Mouse (Mus musculus): ENCODE measurements around the gene Tmem200b. TPM values are rescaled to one million over a fixed set of nuclear protein-coding genes. Genes with fewer than 3 reads are reported as not detected.
A peak's percentile ranks its signal among the peaks of the same experiment; 100 is the strongest.

Gene Tmem200b
- polyA plus RNA-seq, 1 experiment from 2014 or later = 1.3 TPM

- peak; percentile 61 for DNase-seq (ENCODE audit: low spot score)
- H3K27me3 ChIP-seq (replicated peaks; ENCODE audit: insufficient read depth, low read length) = peaks cover 14% of the 10 kb centered on the region
- no peak overlapping the region for H3K4me2 ChIP-seq (replicated peaks; ENCODE audit: low read depth, low read length)
- WGBS = 35% methylated on average over 10 of the region's 10 CpGs
- no peak for TF ChIP-seq EP300 (IDR thresholded peaks at IDR 0.05)
- no peaks in the 10 kb centered on the region for H3K36me3 ChIP-seq (ENCODE audit: insufficient read depth, low read length)
- H3K9me3 ChIP-seq (ENCODE audit: low read length) = no peaks in the 10 kb centered on the region
- peaks cover 15% of the 10 kb centered on the region for H3K4me1 ChIP-seq (ENCODE audit: insufficient read depth, low read depth, low read length)
- peak; percentile 28; the same call in 1 of the 2 replicates for ATAC-seq
- H3K9ac ChIP-seq (replicated peaks; ENCODE audit: low read depth) = no peak overlapping the region
- no peak overlapping the region for H3K4me3 ChIP-seq (ENCODE audit: low read depth, low read length)
- H3K27ac ChIP-seq (ENCODE audit: low read length) = 0 out of 2 replicates have a peak overlapping the region, but pooled peaks have one; percentile 47
These were observed 8.0 kb upstream of the Tmem200b start for GRCm38 (mm10) chr4:131913526-131913925.

GRCm38 (mm10) chr4:131914046-131914643, 7.4 kb upstream of the Tmem200b start:
- Histone ChIP-seq H3K9me3 (ENCODE audit: low read length) (no peaks in the 10 kb centered on the region), H3K4me1 (ENCODE audit: insufficient read depth, low read depth, low read length) (peaks cover 15% of the 10 kb centered on the region), H3K27me3 (replicated peaks; ENCODE audit: insufficient read depth, low read length) (peaks cover 14% of the 10 kb centered on the region), H3K4me2 (replicated peaks; ENCODE audit: low read depth, low read length) (no peak overlapping the region), H3K9ac (replicated peaks; ENCODE audit: low read depth) (no peak overlapping the region), H3K36me3 (ENCODE audit: insufficient read depth, low read length) (no peaks in the 10 kb centered on the region), H3K27ac (ENCODE audit: low read length) (no peak overlapping the region), H3K4me3 (ENCODE audit: low read depth, low read length) (no peak overlapping the region)
- 20% methylated on average over 9 of the region's 9 CpGs for WGBS
- no peak for ATAC-seq
- DNase-seq (ENCODE audit: low spot score) = no peak
- TF ChIP-seq EP300 (IDR thresholded peaks at IDR 0.05) (no peak), CTCF (IDR thresholded peaks at IDR 0.05) (no peak)

- Histone ChIP-seq H3K4me2 (replicated peaks; ENCODE audit: low read depth, low read length) (no peak overlapping the region; the same call in 1 of the 2 replicates), H3K27me3 (replicated peaks; ENCODE audit: insufficient read depth, low read length) (peaks cover 16% of the 10 kb centered on the region), H3K4me1 (ENCODE audit: insufficient read depth, low read depth, low read length) (peaks cover 14% of the 10 kb centered on the region), H3K4me3 (ENCODE audit: low read depth, low read length) (no peak overlapping the region), H3K9me3 (ENCODE audit: low read length) (no peaks in the 10 kb centered on the region), H3K27ac (ENCODE audit: low read length) (no peak overlapping the region), H3K9ac (replicated peaks; ENCODE audit: low read depth) (no peak overlapping the region), H3K36me3 (ENCODE audit: insufficient read depth, low read length) (no peaks in the 10 kb centered on the region)
- 7% methylated on average over 31 of the region's 31 CpGs for WGBS
- DNase-seq (ENCODE audit: low spot score) (peak; percentile 9), ATAC-seq (no peak)
- TF ChIP-seq EP300 (IDR thresholded peaks at IDR 0.05) (no peak), CTCF (IDR thresholded peaks at IDR 0.05) (no peak)
These were observed 6.6 kb upstream of the Tmem200b start for GRCm38 (mm10) chr4:131914891-131915469.

GRCm38 (mm10) chr4:131915821-131916328, 5.7 kb upstream of the Tmem200b start:
- TF ChIP-seq CTCF (IDR thresholded peaks at IDR 0.05) = no peak
- no peak for TF ChIP-seq EP300 (IDR thresholded peaks at IDR 0.05)
- Histone ChIP-seq H3K9ac (replicated peaks; ENCODE audit: low read depth) (no peak overlapping the region), H3K27ac (ENCODE audit: low read length) (no peak overlapping the region), H3K9me3 (ENCODE audit: low read length) (no peaks in the 10 kb centered on the region), H3K4me2 (replicated peaks; ENCODE audit: low read depth, low read length) (no peak overlapping the region), H3K36me3 (ENCODE audit: insufficient read depth, low read length) (no peaks in the 10 kb centered on the region), H3K4me3 (ENCODE audit: low read depth, low read length) (no peak overlapping the region), H3K27me3 (replicated peaks; ENCODE audit: insufficient read depth, low read length) (peaks cover 19% of the 10 kb centered on the region), H3K4me1 (ENCODE audit: insufficient read depth, low read depth, low read length) (peaks cover 7% of the 10 kb centered on the region)
- no peak for ATAC-seq
- WGBS = 32% methylated on average over 13 of the region's 13 CpGs
- no peak for DNase-seq (ENCODE audit: low spot score)

GRCm38 (mm10) chr4:131916425-131916824, 5.1 kb upstream of the Tmem200b start:
- H3K27ac ChIP-seq (ENCODE audit: low read length) = no peak overlapping the region

DNA sequence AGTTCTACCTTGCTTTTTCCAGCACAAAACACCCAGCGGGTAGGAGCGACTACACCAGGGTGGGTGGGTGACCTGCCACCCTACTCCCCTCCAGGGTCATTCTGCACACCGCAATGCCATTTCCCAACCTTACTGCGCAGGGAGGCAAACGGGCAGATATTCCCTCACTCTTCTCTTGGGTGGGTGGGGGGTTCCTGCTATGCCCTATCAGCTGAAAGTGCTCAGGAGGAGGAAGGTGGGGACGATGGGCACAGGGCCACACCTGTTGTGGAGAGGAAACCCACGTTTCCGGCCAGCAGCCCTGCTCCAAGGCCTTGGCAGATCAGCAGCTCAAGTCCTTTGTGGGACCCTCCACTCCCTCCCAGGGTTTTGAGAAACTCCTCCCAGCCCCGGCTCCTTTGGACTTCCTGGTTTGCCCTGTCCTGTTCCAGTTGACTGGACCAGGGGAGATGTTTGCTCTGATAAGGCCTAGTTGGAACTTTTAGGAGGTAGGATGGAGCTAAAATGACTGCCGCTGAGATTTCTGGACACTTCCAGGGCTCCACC, 4.5 kb upstream of the Tmem200b start:
- Histone ChIP-seq H3K4me3 (ENCODE audit: low read depth, low read length) (no peak overlapping the region), H3K27ac (ENCODE audit: low read length) (no peak overlapping the region)

More at GRCm38 (mm10) chr4:131916425-131916824, 5.1 kb upstream of the Tmem200b start:
- peaks cover 19% of the 10 kb centered on the region for H3K27me3 ChIP-seq (replicated peaks; ENCODE audit: insufficient read depth, low read length)
- H3K9ac ChIP-seq (replicated peaks; ENCODE audit: low read depth) = no peak overlapping the region
- ATAC-seq (peak; percentile 47), DNase-seq (ENCODE audit: low spot score) (peak; percentile 81)
- H3K9me3 ChIP-seq (ENCODE audit: low read length) = no peaks in the 10 kb centered on the region
- no peak overlapping the region for H3K4me2 ChIP-seq (replicated peaks; ENCODE audit: low read depth, low read length)
- peaks cover 4% of the 10 kb centered on the region for H3K4me1 ChIP-seq (ENCODE audit: insufficient read depth, low read depth, low read length)
- TF ChIP-seq EP300 (IDR thresholded peaks at IDR 0.05) (no peak), CTCF (IDR thresholded peaks at IDR 0.05) (peak; percentile 94)
- no peak overlapping the region for H3K4me3 ChIP-seq (ENCODE audit: low read depth, low read length)
- WGBS = 6% methylated on average over 12 of the region's 15 CpGs
- H3K36me3 ChIP-seq (ENCODE audit: insufficient read depth, low read length) = no peaks in the 10 kb centered on the region

More for the DNA sequence above, 4.5 kb upstream of the Tmem200b start:
- no peak for DNase-seq (ENCODE audit: low spot score)
- no peak for ATAC-seq
- Histone ChIP-seq H3K4me1 (ENCODE audit: insufficient read depth, low read depth, low read length) (peaks cover 4% of the 10 kb centered on the region), H3K27me3 (replicated peaks; ENCODE audit: insufficient read depth, low read length) (peaks cover 26% of the 10 kb centered on the region), H3K9ac (replicated peaks; ENCODE audit: low read depth) (no peak overlapping the region), H3K4me2 (replicated peaks; ENCODE audit: low read depth, low read length) (no peak overlapping the region), H3K36me3 (ENCODE audit: insufficient read depth, low read length) (no peaks in the 10 kb centered on the region), H3K9me3 (ENCODE audit: low read length) (no peaks in the 10 kb centered on the region)
- TF ChIP-seq EP300 (IDR thresholded peaks at IDR 0.05) (no peak), CTCF (IDR thresholded peaks at IDR 0.05) (no peak)
- 68% methylated on average over 10 of the region's 10 CpGs for WGBS

All from lung, postnatal 0 days (tissue).